Mouse (Mus musculus) bone marrow, adult 2 months (tissue): ENCODE data around the gene Adora2b. TPM values are rescaled to one million over a fixed set of nuclear protein-coding genes. Genes with fewer than 3 reads are reported as not detected.

ENCODE experiments used
- H3K27ac ChIP-seq: fragments of 200-500 bp; 2 replicates; pipeline ENCODE4 v1.5.1; 2012; ENCODE audit warnings: low read depth, mild to moderate bottlenecking, control low read depth, inconsistent platforms, low read length; ENCODE audit not compliant: control insufficient read depth, poor library complexity, insufficient read depth
- H3K4me1 ChIP-seq: fragments of 200-500 bp; 2 replicates; pipeline ENCODE4 v1.6.1; 2011; ENCODE audit warnings: low read length; ENCODE audit not compliant: control insufficient read depth, insufficient read depth
- H3K4me3 ChIP-seq: fragments of 200-500 bp; replicated peaks from 2 replicates; pipeline ENCODE3; 2011; ENCODE audit warnings: mild to moderate bottlenecking, low read depth, low read length, control low read depth; ENCODE audit not compliant: control insufficient read depth
- CTCF ChIP-seq: fragments of 200-500 bp; IDR thresholded peaks from 2 replicates; pipeline ENCODE4 v1.5.1; 2011; ENCODE audit warnings: low read length, control low read depth; ENCODE audit not compliant: control insufficient read depth, insufficient read depth
- POLR2A ChIP-seq: fragments of 200-500 bp; IDR thresholded peaks from 2 replicates; pipeline ENCODE4 v1.6.1; 2011; ENCODE audit warnings: low read depth, mild to moderate bottlenecking, control low read depth, low read length, borderline replicate concordance; ENCODE audit not compliant: control insufficient read depth
- WGBS: fragments of 180-500 bp; shearing (Covaris S2); methylation state at CpG from one replicate; pipeline ENCODE4 v1.1.7; 2018; 5-methylcytosine and 5-hydroxymethylcytosine counted together
- polyA plus RNA-seq: library from polyadenylated mRNA; stranded (reverse); fragments of >200 nt; gene quantifications from 2 replicates; pipeline ENCODE4 v1.2.4, GENCODE M21; 2011; ENCODE audit warnings: low replicate concordance; ENCODE audit not compliant: missing spikeins, insufficient read depth, insufficient read length

Gene Adora2b
- polyA plus RNA-seq, 1 experiment = not detected

DNA sequence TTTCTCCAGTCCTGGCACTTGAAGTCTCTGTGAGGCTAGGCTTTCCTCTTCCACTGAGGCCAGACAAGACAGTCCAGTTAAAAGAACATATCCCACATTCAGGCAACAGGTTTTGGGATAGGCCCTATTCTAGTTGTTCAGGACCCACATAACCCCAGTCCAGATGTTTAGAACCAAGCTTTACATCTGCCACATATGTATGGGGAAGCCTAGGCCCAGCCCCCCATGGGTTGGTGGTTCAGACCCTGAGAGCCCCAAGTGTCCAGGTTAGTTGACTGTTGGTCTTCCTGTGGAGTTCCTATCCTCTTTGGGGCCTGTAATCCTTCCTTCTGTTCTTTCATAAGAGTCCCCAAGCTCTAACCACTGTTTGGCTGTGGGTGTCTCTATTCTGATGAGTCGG, 38.9 kb downstream of the Adora2b start:
- WGBS = 81% methylated on average over 1 of the region's 1 CpGs
- no peak for TF ChIP-seq POLR2A
- no peaks in the 10 kb centered on the region for H3K4me1 ChIP-seq
- H3K4me3 ChIP-seq = no peak overlapping the region
- no peak overlapping the region for H3K27ac ChIP-seq

DNA sequence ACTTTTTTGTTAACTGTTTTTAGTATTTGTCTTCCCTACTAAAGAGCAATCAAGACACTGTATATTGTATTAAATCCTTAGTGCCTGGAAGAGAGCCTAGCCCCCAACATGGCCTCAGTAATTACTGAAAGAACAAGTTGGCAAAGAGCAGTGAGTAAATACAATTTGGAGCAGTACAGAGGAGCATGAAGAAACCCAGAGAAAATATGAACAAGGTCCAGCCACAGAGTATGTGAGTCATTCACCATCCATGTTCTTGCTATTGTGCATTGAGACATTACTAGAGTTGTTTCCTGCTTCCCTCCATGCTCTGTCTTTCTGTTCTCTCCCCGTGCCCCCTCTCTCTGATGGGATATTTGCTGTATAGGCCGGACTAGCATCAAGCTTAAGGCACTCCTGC, 45.3 kb downstream of the Adora2b start:
- no peak overlapping the region for H3K4me3 ChIP-seq
- no peak overlapping the region for H3K27ac ChIP-seq
- H3K4me1 ChIP-seq = no peaks in the 10 kb centered on the region
- TF ChIP-seq CTCF = no peak
- TF ChIP-seq POLR2A = no peak
- WGBS = 75% methylated on average over 2 of the region's 2 CpGs

GRCm38 (mm10) chr11:62298883-62299282, 50.1 kb downstream of the Adora2b start:
- Histone ChIP-seq H3K4me1 (no peaks in the 10 kb centered on the region), H3K27ac (no peak overlapping the region), H3K4me3 (no peak overlapping the region)
- TF ChIP-seq POLR2A (no peak), CTCF (no peak)
- WGBS = 85% methylated on average over 6 of the region's 6 CpGs

- Histone ChIP-seq H3K4me1 (no peaks in the 10 kb centered on the region), H3K27ac (no peak overlapping the region), H3K4me3 (no peak overlapping the region)
- TF ChIP-seq POLR2A (no peak), CTCF (no peak)
- 79% methylated on average over 2 of the region's 2 CpGs for WGBS
These were observed 57.1 kb downstream of the Adora2b start for GRCm38 (mm10) chr11:62305866-62306265.

DNA sequence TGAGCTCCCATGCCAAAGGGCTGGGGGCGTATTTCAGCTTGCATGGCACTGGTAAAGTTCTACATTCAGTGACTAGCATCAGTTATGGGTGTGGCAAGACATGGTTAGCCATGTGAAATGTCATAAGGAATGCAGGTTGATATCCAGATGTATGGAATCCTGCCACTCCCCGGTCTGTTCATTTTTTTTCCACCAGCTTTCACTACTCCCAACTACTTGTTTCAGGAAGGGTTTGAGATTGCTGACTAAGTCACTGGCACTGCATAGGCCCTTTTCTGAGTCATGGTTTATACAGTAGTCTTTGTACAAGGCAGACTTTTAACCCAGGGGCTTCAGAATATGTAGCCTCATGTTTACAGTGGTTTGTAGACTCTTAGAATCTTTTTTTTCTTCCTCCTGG, 60.5 kb downstream of the Adora2b start:
- no peak overlapping the region for H3K4me3 ChIP-seq
- H3K27ac ChIP-seq = no peak overlapping the region
- WGBS = 89% methylated on average over 2 of the region's 2 CpGs
- H3K4me1 ChIP-seq = no peaks in the 10 kb centered on the region
- TF ChIP-seq POLR2A (no peak), CTCF (no peak)

DNA sequence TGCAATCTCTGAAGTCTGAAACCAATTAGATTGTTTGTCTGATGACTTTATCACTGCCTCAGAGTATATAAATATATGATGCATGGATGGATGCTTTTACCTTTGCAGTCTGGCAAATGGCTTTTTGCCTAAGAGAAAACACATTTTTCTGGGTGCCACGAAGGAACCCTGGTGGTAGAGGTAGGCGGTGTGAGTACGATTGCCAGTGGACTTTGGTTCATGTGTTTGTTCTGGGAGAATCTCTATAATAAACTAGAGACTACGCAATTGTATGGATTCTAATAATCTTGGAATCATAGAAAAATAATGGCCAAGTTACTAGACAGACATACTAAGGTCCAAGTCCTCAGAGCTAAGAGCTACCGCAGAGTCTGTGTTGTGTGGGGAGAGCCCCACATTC, 66.2 kb downstream of the Adora2b start:
- Histone ChIP-seq H3K27ac (no peak overlapping the region), H3K4me3 (no peak overlapping the region), H3K4me1 (no peaks in the 10 kb centered on the region)
- WGBS = 93% methylated on average over 5 of the region's 5 CpGs
- TF ChIP-seq CTCF = no peak
- no peak for TF ChIP-seq POLR2A

Other genes with a start within 250 kb of the Adora2b start
- 7.8 and 8.6 TPM in 2 replicates for gene Zswim7, start 32.4 kb downstream of the Adora2b start, polyA plus RNA-seq
- 2.6 and 4.2 TPM in 2 replicates for gene Ttc19, start 32.5 kb downstream of the Adora2b start, polyA plus RNA-seq
- 1.8 and 5.3 TPM in 2 replicates for gene Pigl, start 209.5 kb downstream of the Adora2b start, polyA plus RNA-seq
- 82.8 and 172 TPM in 2 replicates for gene Ncor1, start 209.6 kb downstream of the Adora2b start, polyA plus RNA-seq